Mouse (Mus musculus): ENCODE data around the gene Vmn2r79.
"Not testable (repeated sequence)": the region's sequence is repeated elsewhere in the genome, so short reads cannot be mapped to it uniquely, and the experiment has no call there.

Gene Vmn2r79

GRCm38 (mm10) chr7:86995815-86996214 lies at the start of gene Vmn2r79:
Gene Vmn2r79 (plus strand): TSS chr7:86996115.
- DNase-seq (ENCODE audit: low read depth, low spot score): not testable (repeated sequence)

GRCm38 (mm10) chr7:86994700-86995099 lies 1.2 kb upstream of the Vmn2r79 start:
- DNase-seq (ENCODE audit: low read depth, low spot score): no peak

- not testable (repeated sequence) for DNase-seq (ENCODE audit: low read depth, low spot score)
Measured at GRCm38 (mm10) chr7:87026486-87026885, 30.6 kb downstream of the Vmn2r79 start.

GRCm38 (mm10) chr7:87063576-87063975 lies 67.7 kb downstream of the Vmn2r79 start:
- DNase-seq (ENCODE audit: low read depth, low spot score): no peak

All from retina, postnatal 7 days (tissue).